Mouse (Mus musculus) limb, embryonic 12.5 days (tissue): Measurements from ENCODE around the gene Cbx5. TPM values are rescaled to one million over a fixed set of nuclear protein-coding genes. Genes with fewer than 3 reads are reported as not detected.

Experiments used
- ATAC-seq: fragments of 200-750 bp; cut with Nextera tagmentation; 2 replicates; pipeline ENCODE4 v1.8.0; 2017; ENCODE audit warnings: low read depth, moderate TSS enrichment; ENCODE audit not compliant: insufficient number of reproducible peaks, insufficient read depth, low FRiP score, low TSS enrichment
- H3K27ac ChIP-seq: fragments of 300-500 bp; sonication (generic); 2 replicates; pipeline ENCODE4 v1.5.1; 2016; ENCODE audit warnings: mild to moderate bottlenecking, moderate library complexity
- H3K27me3 ChIP-seq: fragments of 300-500 bp; sonication (generic); 2 replicates; pipeline ENCODE4 v1.6.1; 2016; ENCODE audit warnings: mild to moderate bottlenecking, moderate library complexity
- H3K36me3 ChIP-seq: fragments of 300-500 bp; sonication (generic); 2 replicates; pipeline ENCODE4 v1.6.1; 2016; ENCODE audit warnings: mild to moderate bottlenecking, moderate library complexity
- H3K4me1 ChIP-seq: fragments of 300-500 bp; sonication (generic); replicated peaks from 2 replicates; pipeline ENCODE4 v1.6.1; 2016
- H3K4me2 ChIP-seq: fragments of 300-500 bp; sonication (generic); 2 replicates; pipeline ENCODE4 v1.6.1; 2016; ENCODE audit warnings: mild to moderate bottlenecking, moderate library complexity
- H3K4me3 ChIP-seq: fragments of 300-500 bp; sonication (generic); replicated peaks from 2 replicates; pipeline ENCODE4 v1.5.1; 2016; ENCODE audit warnings: mild to moderate bottlenecking
- H3K9ac ChIP-seq: fragments of 300-500 bp; sonication (generic); replicated peaks from 2 replicates; pipeline ENCODE4 v1.6.1; 2016; ENCODE audit warnings: mild to moderate bottlenecking, moderate library complexity
- H3K9me3 ChIP-seq: fragments of 300-500 bp; sonication (generic); 2 replicates; pipeline ENCODE4 v1.6.1; 2016; ENCODE audit warnings: mild to moderate bottlenecking, moderate library complexity
- WGBS: fragments of 180-500 bp; shearing (Covaris S2); methylation state at CpG from one replicate; pipeline ENCODE4 v1.1.7; 2016; 5-methylcytosine and 5-hydroxymethylcytosine counted together
- polyA plus RNA-seq: library from polyadenylated mRNA; unstranded; fragments of >200 nt; fragmentation: Nextera tagmentation; extraction: Ambion mirVana; gene quantifications from 2 replicates; pipeline ENCODE4 v1.2.1, GENCODE M21; 2016

Gene Cbx5
- polyA plus RNA-seq, 1 experiment from 2014 or later = 201 TPM

- Histone ChIP-seq H3K4me3 (peak overlapping the region; percentile 65), H3K9ac (peak overlapping the region; percentile 63), H3K36me3 (peaks cover 51% of the 10 kb centered on the region), H3K4me1 (peaks cover 27% of the 10 kb centered on the region), H3K4me2 (peak overlapping the region; percentile 60), H3K9me3 (0 out of 2 replicates have a peak, but pooled peaks cover 6% of the 10 kb centered on the region), H3K27ac (peak overlapping the region; percentile 95), H3K27me3 (no peaks in the 10 kb centered on the region)
- under 1% methylated on average over 26 of the region's 26 CpGs for WGBS
- peak; percentile 92 for ATAC-seq
These were observed 409 bp downstream of the Cbx5 start for GRCm38 (mm10) chr15:103239130-103239684.

GRCm38 (mm10) chr15:103237295-103237694 is 2.3 kb downstream of the Cbx5 start:
- WGBS = 94% methylated on average over 7 of the region's 7 CpGs
- H3K4me2 ChIP-seq = no peak overlapping the region
- H3K27me3 ChIP-seq = no peaks in the 10 kb centered on the region
- H3K27ac ChIP-seq = no peak overlapping the region
- H3K4me1 ChIP-seq = peaks cover 14% of the 10 kb centered on the region
- no peak for ATAC-seq
- no peak overlapping the region for H3K4me3 ChIP-seq
- peaks cover 32% of the 10 kb centered on the region for H3K36me3 ChIP-seq
- H3K9me3 ChIP-seq = 0 out of 2 replicates have a peak, but pooled peaks cover 6% of the 10 kb centered on the region
- H3K9ac ChIP-seq = no peak overlapping the region

- 0 out of 2 replicates have a peak, but pooled peaks cover 6% of the 10 kb centered on the region for H3K9me3 ChIP-seq
- no peaks in the 10 kb centered on the region for H3K27me3 ChIP-seq
- H3K9ac ChIP-seq = no peak overlapping the region
- 90% methylated on average over 2 of the region's 2 CpGs for WGBS
- H3K36me3 ChIP-seq = peaks cover 22% of the 10 kb centered on the region
- ATAC-seq = no peak
- no peak overlapping the region for H3K4me3 ChIP-seq
- no peak overlapping the region for H3K27ac ChIP-seq
- H3K4me1 ChIP-seq = peaks cover 10% of the 10 kb centered on the region
- no peak overlapping the region for H3K4me2 ChIP-seq
These were observed 6.5 kb downstream of the Cbx5 start for GRCm38 (mm10) chr15:103233119-103233518.

GRCm38 (mm10) chr15:103228904-103229303 is 10.7 kb downstream of the Cbx5 start:
- H3K27ac ChIP-seq = no peak overlapping the region
- WGBS = 75% methylated on average over 2 of the region's 2 CpGs
- no peak for ATAC-seq

GRCm38 (mm10) chr15:103227572-103227971 is 12.0 kb downstream of the Cbx5 start:
- Histone ChIP-seq H3K27me3 (no peaks in the 10 kb centered on the region), H3K9me3 (no peaks in the 10 kb centered on the region), H3K9ac (no peak overlapping the region), H3K27ac (no peak overlapping the region), H3K4me3 (no peak overlapping the region), H3K4me2 (no peak overlapping the region), H3K36me3 (0 out of 2 replicates have a peak, but pooled peaks cover 5% of the 10 kb centered on the region), H3K4me1 (peaks cover 15% of the 10 kb centered on the region)
- 80% methylated on average over 2 of the region's 2 CpGs for WGBS
- ATAC-seq = no peak

More at GRCm38 (mm10) chr15:103228904-103229303, 10.7 kb downstream of the Cbx5 start:
- Histone ChIP-seq H3K4me3 (no peak overlapping the region), H3K4me2 (no peak overlapping the region), H3K9me3 (no peaks in the 10 kb centered on the region), H3K27me3 (no peaks in the 10 kb centered on the region), H3K9ac (no peak overlapping the region), H3K36me3 (0 out of 2 replicates have a peak, but pooled peaks cover 3% of the 10 kb centered on the region), H3K4me1 (peaks cover 8% of the 10 kb centered on the region)

GRCm38 (mm10) chr15:103227022-103227421 is 12.6 kb downstream of the Cbx5 start:
- ATAC-seq = no peak
- Histone ChIP-seq H3K4me2 (no peak overlapping the region), H3K9me3 (no peaks in the 10 kb centered on the region), H3K4me3 (no peak overlapping the region), H3K4me1 (peaks cover 12% of the 10 kb centered on the region), H3K36me3 (0 out of 2 replicates have a peak, but pooled peaks cover 7% of the 10 kb centered on the region), H3K27me3 (no peaks in the 10 kb centered on the region), H3K27ac (no peak overlapping the region), H3K9ac (no peak overlapping the region)
- 95% methylated on average over 3 of the region's 3 CpGs for WGBS

GRCm38 (mm10) chr15:103224161-103224560 is 15.5 kb downstream of the Cbx5 start:
- Histone ChIP-seq H3K4me1 (peaks cover 9% of the 10 kb centered on the region), H3K9me3 (no peaks in the 10 kb centered on the region), H3K4me3 (no peak overlapping the region), H3K27me3 (no peaks in the 10 kb centered on the region), H3K27ac (no peak overlapping the region), H3K4me2 (no peak overlapping the region), H3K9ac (no peak overlapping the region), H3K36me3 (peaks cover 4% of the 10 kb centered on the region; the same call in 1 of the 2 replicates)
- WGBS = 81% methylated on average over 2 of the region's 2 CpGs
- no peak for ATAC-seq

- no peak overlapping the region for H3K4me2 ChIP-seq
- H3K4me3 ChIP-seq = no peak overlapping the region
- H3K4me1 ChIP-seq = peaks cover 19% of the 10 kb centered on the region
- 100% methylated on average over 1 of the region's 1 CpGs for WGBS
- no peak overlapping the region for H3K27ac ChIP-seq
- H3K36me3 ChIP-seq = peaks cover 4% of the 10 kb centered on the region; the same call in 1 of the 2 replicates
- ATAC-seq = no peak
- no peak overlapping the region for H3K9ac ChIP-seq
- no peaks in the 10 kb centered on the region for H3K9me3 ChIP-seq
- H3K27me3 ChIP-seq = no peaks in the 10 kb centered on the region
These were observed 18.2 kb downstream of the Cbx5 start for GRCm38 (mm10) chr15:103221386-103221785.

GRCm38 (mm10) chr15:103220785-103221184 is 18.8 kb downstream of the Cbx5 start:
- Histone ChIP-seq H3K9ac (no peak overlapping the region), H3K4me3 (no peak overlapping the region), H3K36me3 (peaks cover 4% of the 10 kb centered on the region; the same call in 1 of the 2 replicates), H3K9me3 (no peaks in the 10 kb centered on the region), H3K27me3 (no peaks in the 10 kb centered on the region), H3K27ac (no peak overlapping the region), H3K4me2 (no peak overlapping the region), H3K4me1 (peaks cover 25% of the 10 kb centered on the region)
- ATAC-seq = no peak
- 69% methylated on average over 3 of the region's 3 CpGs for WGBS

- ATAC-seq = no peak
These were observed 23.6 kb downstream of the Cbx5 start for GRCm38 (mm10) chr15:103216052-103216451.

GRCm38 (mm10) chr15:103214971-103215907 is 24.4 kb downstream of the Cbx5 start:
- Histone ChIP-seq H3K27me3 (no peaks in the 10 kb centered on the region), H3K27ac (peak overlapping the region; percentile 98), H3K4me3 (peak overlapping the region; percentile 38), H3K4me2 (peak overlapping the region; percentile 60), H3K4me1 (peaks cover 36% of the 10 kb centered on the region), H3K9me3 (no peaks in the 10 kb centered on the region), H3K36me3 (peaks cover 29% of the 10 kb centered on the region), H3K9ac (peak overlapping the region; percentile 42)
- peak; percentile 91 for ATAC-seq
- under 1% methylated on average over 15 of the region's 15 CpGs for WGBS

More at GRCm38 (mm10) chr15:103216052-103216451, 23.6 kb downstream of the Cbx5 start:
- Histone ChIP-seq H3K4me3 (peak overlapping the region; percentile 38), H3K4me1 (peaks cover 36% of the 10 kb centered on the region), H3K9ac (no peak overlapping the region; the same call in 1 of the 2 replicates), H3K27ac (peak overlapping the region; percentile 98), H3K4me2 (peak overlapping the region; percentile 60), H3K27me3 (no peaks in the 10 kb centered on the region), H3K9me3 (no peaks in the 10 kb centered on the region), H3K36me3 (peaks cover 21% of the 10 kb centered on the region)
- WGBS = 24% methylated on average over 2 of the region's 2 CpGs
